Mouse (Mus musculus) c-Kit-positive CD71-positive TER-119-positive erythroid progenitor cells, embryonic 14.5 days (primary cell): ENCODE measurements around the gene Dcaf17.

Experiments
- DNase-seq: peaks from one replicate; pipeline ENCODE4 v3.0.0-alpha.2; 2013; ENCODE audit warnings: low spot score

The Dcaf17 gene

GRCm38 (mm10) chr2:71054716-71055115, 412 bp upstream of the Dcaf17 start:
- DNase-seq = peak; percentile 24

GRCm38 (mm10) chr2:71056115-71056835, 1.1 kb downstream of the Dcaf17 start:
- DNase-seq = peak; percentile 40

- DNase-seq = no peak
These were observed 16.5 kb downstream of the Dcaf17 start for GRCm38 (mm10) chr2:71071601-71072000.

GRCm38 (mm10) chr2:71073330-71073729, 18.2 kb downstream of the Dcaf17 start:
- peak; percentile 31 for DNase-seq

GRCm38 (mm10) chr2:71073828-71074227, 18.7 kb downstream of the Dcaf17 start:
- DNase-seq = peak; percentile 49

- DNase-seq = no peak
These were observed 27.3 kb downstream of the Dcaf17 start for GRCm38 (mm10) chr2:71082416-71082815.

GRCm38 (mm10) chr2:71083454-71084193, 28.5 kb downstream of the Dcaf17 start:
- no peak for DNase-seq

- no peak for DNase-seq
These were observed 34.6 kb downstream of the Dcaf17 start for GRCm38 (mm10) chr2:71089766-71090165.

GRCm38 (mm10) chr2:71090660-71091445, 35.7 kb downstream of the Dcaf17 start:
- peak; percentile 68 for DNase-seq

- DNase-seq = peak; percentile 73
These were observed 41.0 kb downstream of the Dcaf17 start for GRCm38 (mm10) chr2:71096170-71096569.

GRCm38 (mm10) chr2:71102621-71103291, 47.6 kb downstream of the Dcaf17 start:
- no peak for DNase-seq

GRCm38 (mm10) chr2:71103292-71103680, 48.2 kb downstream of the Dcaf17 start:
- DNase-seq = no peak

GRCm38 (mm10) chr2:71104696-71105095, 49.6 kb downstream of the Dcaf17 start:
- no peak for DNase-seq

GRCm38 (mm10) chr2:71105469-71106215, 50.5 kb downstream of the Dcaf17 start:
- no peak for DNase-seq

- DNase-seq = no peak
These were observed 52.1 kb downstream of the Dcaf17 start for GRCm38 (mm10) chr2:71107225-71107624.

- DNase-seq = no peak
These were observed 53.4 kb downstream of the Dcaf17 start for GRCm38 (mm10) chr2:71108541-71108940.

GRCm38 (mm10) chr2:71113489-71114171, 58.5 kb downstream of the Dcaf17 start:
- no peak for DNase-seq

GRCm38 (mm10) chr2:71116151-71116550, 61.0 kb downstream of the Dcaf17 start:
- DNase-seq = no peak

- DNase-seq = no peak
These were observed 62.9 kb downstream of the Dcaf17 start, which contains the start of gene Cybrd1 for GRCm38 (mm10) chr2:71117797-71118708. TSS of gene Cybrd1 (plus strand) at chr2:71117923.

GRCm38 (mm10) chr2:71120844-71121243, 65.7 kb downstream of the Dcaf17 start:
- no peak for DNase-seq
